Mouse (Mus musculus): ENCODE measurements around the gene Krtap28-13.

DNA sequence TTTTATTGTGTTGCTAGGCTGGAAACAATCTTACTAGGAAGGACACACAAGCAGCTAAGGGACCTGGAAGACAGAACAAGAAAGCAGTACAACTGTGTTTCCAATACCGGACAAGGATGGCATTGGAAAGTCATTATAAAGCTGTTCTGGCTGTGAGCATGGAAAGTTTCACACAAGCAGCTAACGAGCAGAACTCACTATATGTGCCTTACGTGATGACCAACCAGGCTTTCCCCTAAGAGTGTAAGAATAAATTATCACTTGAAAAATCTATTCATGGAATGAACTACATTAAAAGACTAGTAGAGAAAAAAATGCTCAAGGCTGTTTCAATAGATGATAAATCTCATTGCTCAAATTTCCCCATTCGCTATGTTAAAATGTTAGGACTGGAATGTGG, 5.8 kb downstream of the Krtap28-13 start:
- TF ChIP-seq TAL1 (IDR thresholded peaks at IDR 0.05; ENCODE audit: low read length) = no peak
- no peak for TF ChIP-seq GATA1 (IDR thresholded peaks at IDR 0.05; ENCODE audit: low read length)
